Mouse (Mus musculus) intestine, embryonic 15.5 days (tissue): ENCODE results near the gene Abcf2. TPM values are rescaled to one million over a fixed set of nuclear protein-coding genes. Genes with fewer than 3 reads are reported as not detected.

ENCODE experiments used
- ATAC-seq: fragments of 200-750 bp; cut with Nextera tagmentation; 2 replicates; pipeline ENCODE4 v1.8.0; 2017; ENCODE audit warnings: moderate TSS enrichment, moderate library complexity
- H3K27ac ChIP-seq: fragments of 300-500 bp; sonication (generic); 2 replicates; pipeline ENCODE4 v1.5.1; 2015; ENCODE audit warnings: mild to moderate bottlenecking, inconsistent platforms
- H3K27me3 ChIP-seq: fragments of 300-500 bp; sonication (generic); replicated peaks from 2 replicates; pipeline ENCODE4 v1.6.1; 2015; ENCODE audit warnings: inconsistent platforms
- H3K36me3 ChIP-seq: fragments of 300-500 bp; sonication (generic); 2 replicates; pipeline ENCODE4 v1.6.1; 2015; ENCODE audit warnings: inconsistent platforms
- H3K4me1 ChIP-seq: fragments of 300-500 bp; sonication (generic); replicated peaks from 2 replicates; pipeline ENCODE4 v1.6.1; 2015; ENCODE audit warnings: inconsistent platforms
- H3K4me2 ChIP-seq: fragments of 300-500 bp; sonication (generic); replicated peaks from 2 replicates; pipeline ENCODE4 v1.6.1; 2015; ENCODE audit warnings: mild to moderate bottlenecking, inconsistent platforms
- H3K4me3 ChIP-seq: fragments of 300-500 bp; sonication (generic); replicated peaks from 2 replicates; pipeline ENCODE4 v1.5.1; 2015; ENCODE audit warnings: inconsistent platforms
- H3K9ac ChIP-seq: fragments of 300-500 bp; sonication (generic); 2 replicates; pipeline ENCODE4 v1.6.1; 2015; ENCODE audit warnings: inconsistent platforms
- H3K9me3 ChIP-seq: fragments of 300-500 bp; sonication (generic); 2 replicates; pipeline ENCODE4 v1.6.1; 2016; ENCODE audit warnings: inconsistent platforms
- WGBS: fragments of 180-500 bp; shearing (Covaris S2); methylation state at CpG from one replicate; pipeline ENCODE4 v1.1.7; 2015; 5-methylcytosine and 5-hydroxymethylcytosine counted together
- polyA plus RNA-seq: library from polyadenylated mRNA; unstranded; fragments of >200 nt; fragmentation: Nextera tagmentation; extraction: Ambion mirVana; gene quantifications from 2 replicates; pipeline ENCODE4 v1.2.1, GENCODE M21; 2015

The Abcf2 gene
- polyA plus RNA-seq, 1 experiment from 2014 or later, result 86.0 TPM

GRCm38 (mm10) chr5:24592471-24593160 is 15.3 kb upstream of the Abcf2 start:
- Histone ChIP-seq H3K4me2 (peak overlapping the region; percentile 42; the same call in 1 of the 2 replicates), H3K9me3 (no peaks in the 10 kb centered on the region), H3K4me1 (peaks cover 23% of the 10 kb centered on the region), H3K9ac (no peak overlapping the region), H3K36me3 (peaks cover 21% of the 10 kb centered on the region), H3K4me3 (no peak overlapping the region), H3K27ac (no peak overlapping the region), H3K27me3 (no peaks in the 10 kb centered on the region)
- WGBS, result 65% methylated on average over 21 of the region's 21 CpGs
- ATAC-seq, result no peak

GRCm38 (mm10) chr5:24591796-24592470 is 14.7 kb upstream of the Abcf2 start:
- 0 out of 2 replicates have a peak overlapping the region, but pooled peaks have one; percentile 17 for H3K27ac ChIP-seq
- H3K9ac ChIP-seq, result peak overlapping the region; percentile 10

GRCm38 (mm10) chr5:24591268-24591721 is 14.0 kb upstream of the Abcf2 start:
- peaks cover 19% of the 10 kb centered on the region for H3K4me1 ChIP-seq
- no peak overlapping the region for H3K4me3 ChIP-seq
- peak overlapping the region; percentile 42 for H3K4me2 ChIP-seq
- no peaks in the 10 kb centered on the region for H3K9me3 ChIP-seq
- peaks cover 21% of the 10 kb centered on the region for H3K36me3 ChIP-seq
- H3K27ac ChIP-seq, result 0 out of 2 replicates have a peak overlapping the region, but pooled peaks have one; percentile 17
- WGBS, result 34% methylated on average over 23 of the region's 23 CpGs
- ATAC-seq, result no peak
- no peaks in the 10 kb centered on the region for H3K27me3 ChIP-seq
- H3K9ac ChIP-seq, result peak overlapping the region; percentile 10; the same call in 1 of the 2 replicates

More at GRCm38 (mm10) chr5:24591796-24592470, 14.7 kb upstream of the Abcf2 start:
- 48% methylated on average over 24 of the region's 24 CpGs for WGBS
- peak overlapping the region; percentile 42 for H3K4me2 ChIP-seq
- ATAC-seq, result no peak
- peaks cover 25% of the 10 kb centered on the region for H3K4me1 ChIP-seq
- no peaks in the 10 kb centered on the region for H3K9me3 ChIP-seq
- no peak overlapping the region for H3K4me3 ChIP-seq
- H3K36me3 ChIP-seq, result peaks cover 21% of the 10 kb centered on the region
- H3K27me3 ChIP-seq, result no peaks in the 10 kb centered on the region

- Histone ChIP-seq H3K36me3 (peaks cover 21% of the 10 kb centered on the region), H3K27me3 (no peaks in the 10 kb centered on the region), H3K27ac (no peak overlapping the region), H3K4me2 (no peak overlapping the region), H3K9me3 (no peaks in the 10 kb centered on the region), H3K9ac (no peak overlapping the region), H3K4me3 (no peak overlapping the region), H3K4me1 (peaks cover 23% of the 10 kb centered on the region)
- 91% methylated on average over 20 of the region's 20 CpGs for WGBS
- no peak for ATAC-seq
Measured at GRCm38 (mm10) chr5:24589511-24590500, 12.5 kb upstream of the Abcf2 start.

GRCm38 (mm10) chr5:24587200-24587577 is 9.9 kb upstream of the Abcf2 start:
- peak; percentile 10; the same call in 1 of the 2 replicates for ATAC-seq
- WGBS, result 19% methylated on average over 4 of the region's 4 CpGs
- Histone ChIP-seq H3K9me3 (no peaks in the 10 kb centered on the region), H3K27ac (peak overlapping the region; percentile 58; the same call in 1 of the 2 replicates), H3K4me3 (peak overlapping the region; percentile 84), H3K4me1 (peaks cover 23% of the 10 kb centered on the region), H3K27me3 (0 out of 2 replicates have a peak, but pooled peaks cover 3% of the 10 kb centered on the region), H3K9ac (peak overlapping the region; percentile 75), H3K36me3 (peaks cover 16% of the 10 kb centered on the region), H3K4me2 (peak overlapping the region; percentile 80)

- Histone ChIP-seq H3K27me3 (0 out of 2 replicates have a peak, but pooled peaks cover 3% of the 10 kb centered on the region), H3K4me2 (peak within 1 kb of the TSS; percentile 80), H3K9me3 (no peaks in the 10 kb centered on the region), H3K4me1 (peaks cover 18% of the 10 kb centered on the region), H3K4me3 (peak within 1 kb of the TSS; percentile 84), H3K27ac (peak within 1 kb of the TSS; percentile 58), H3K36me3 (peaks cover 11% of the 10 kb centered on the region), H3K9ac (peak within 1 kb of the TSS; percentile 75)
- under 1% methylated on average over 43 of the region's 43 CpGs for WGBS
- ATAC-seq, result peak; percentile 95
Measured at GRCm38 (mm10) chr5:24586547-24587199, 9.4 kb upstream of the Abcf2 start, which contains the start of gene Chpf2. Gene Chpf2 (plus strand): TSS chr5:24586741.

- WGBS, result 12% methylated on average over 8 of the region's 8 CpGs
- Histone ChIP-seq H3K27ac (no peak overlapping the region), H3K36me3 (peaks cover 6% of the 10 kb centered on the region), H3K4me2 (peak overlapping the region; percentile 80), H3K4me1 (peaks cover 13% of the 10 kb centered on the region), H3K4me3 (peak overlapping the region; percentile 84), H3K9ac (peak overlapping the region; percentile 75), H3K27me3 (0 out of 2 replicates have a peak, but pooled peaks cover 3% of the 10 kb centered on the region), H3K9me3 (no peaks in the 10 kb centered on the region)
- peak; percentile 29 for ATAC-seq
Measured at GRCm38 (mm10) chr5:24586106-24586505, 8.8 kb upstream of the Abcf2 start.

GRCm38 (mm10) chr5:24578109-24578963 is 1.1 kb upstream of the Abcf2 start:
- peak overlapping the region; percentile 49; the same call in 1 of the 2 replicates for H3K9ac ChIP-seq
- ATAC-seq, result 0 out of 2 replicates have a peak, but pooled peaks have one; percentile 1
- H3K36me3 ChIP-seq, result peaks cover 18% of the 10 kb centered on the region
- H3K4me1 ChIP-seq, result peaks cover 14% of the 10 kb centered on the region
- no peaks in the 10 kb centered on the region for H3K9me3 ChIP-seq
- peak overlapping the region; percentile 66 for H3K4me2 ChIP-seq
- H3K27ac ChIP-seq, result peak overlapping the region; percentile 85
- WGBS, result 59% methylated on average over 6 of the region's 6 CpGs
- peak overlapping the region; percentile 50 for H3K4me3 ChIP-seq
- no peaks in the 10 kb centered on the region for H3K27me3 ChIP-seq

GRCm38 (mm10) chr5:24576801-24577182 is 475 bp downstream of the Abcf2 start:
- ATAC-seq, result peak; percentile 46
- under 1% methylated on average over 32 of the region's 32 CpGs for WGBS
- Histone ChIP-seq H3K27ac (peak overlapping the region; percentile 71), H3K36me3 (peaks cover 33% of the 10 kb centered on the region), H3K9ac (peak overlapping the region; percentile 76), H3K9me3 (no peaks in the 10 kb centered on the region), H3K4me3 (peak overlapping the region; percentile 83), H3K27me3 (no peaks in the 10 kb centered on the region), H3K4me2 (peak overlapping the region; percentile 72), H3K4me1 (peaks cover 14% of the 10 kb centered on the region)

GRCm38 (mm10) chr5:24575948-24576347 is 1.3 kb downstream of the Abcf2 start:
- 79% methylated on average over 1 of the region's 1 CpGs for WGBS
- Histone ChIP-seq H3K9me3 (no peaks in the 10 kb centered on the region), H3K27me3 (no peaks in the 10 kb centered on the region), H3K4me2 (peak overlapping the region; percentile 72), H3K4me3 (peak overlapping the region; percentile 83), H3K9ac (no peak overlapping the region), H3K36me3 (peaks cover 35% of the 10 kb centered on the region), H3K27ac (no peak overlapping the region), H3K4me1 (peaks cover 14% of the 10 kb centered on the region)
- no peak for ATAC-seq
